Mouse (Mus musculus) cerebellum, adult 2 months (tissue): ENCODE data around the gene Faf1.

Experiments
- CTCF ChIP-seq: fragments of 200-500 bp; IDR thresholded peaks from 2 replicates; pipeline ENCODE4 v1.5.1; 2011; ENCODE audit warnings: low read depth, mild to moderate bottlenecking, control low read depth, low read length, moderate library complexity, borderline replicate concordance; ENCODE audit not compliant: insufficient read depth
- POLR2A ChIP-seq: fragments of 200-500 bp; IDR thresholded peaks from 2 replicates; pipeline ENCODE4 v1.6.1; 2011; ENCODE audit warnings: low read length, control low read depth, borderline replicate concordance; ENCODE audit not compliant: insufficient read depth

DNA sequence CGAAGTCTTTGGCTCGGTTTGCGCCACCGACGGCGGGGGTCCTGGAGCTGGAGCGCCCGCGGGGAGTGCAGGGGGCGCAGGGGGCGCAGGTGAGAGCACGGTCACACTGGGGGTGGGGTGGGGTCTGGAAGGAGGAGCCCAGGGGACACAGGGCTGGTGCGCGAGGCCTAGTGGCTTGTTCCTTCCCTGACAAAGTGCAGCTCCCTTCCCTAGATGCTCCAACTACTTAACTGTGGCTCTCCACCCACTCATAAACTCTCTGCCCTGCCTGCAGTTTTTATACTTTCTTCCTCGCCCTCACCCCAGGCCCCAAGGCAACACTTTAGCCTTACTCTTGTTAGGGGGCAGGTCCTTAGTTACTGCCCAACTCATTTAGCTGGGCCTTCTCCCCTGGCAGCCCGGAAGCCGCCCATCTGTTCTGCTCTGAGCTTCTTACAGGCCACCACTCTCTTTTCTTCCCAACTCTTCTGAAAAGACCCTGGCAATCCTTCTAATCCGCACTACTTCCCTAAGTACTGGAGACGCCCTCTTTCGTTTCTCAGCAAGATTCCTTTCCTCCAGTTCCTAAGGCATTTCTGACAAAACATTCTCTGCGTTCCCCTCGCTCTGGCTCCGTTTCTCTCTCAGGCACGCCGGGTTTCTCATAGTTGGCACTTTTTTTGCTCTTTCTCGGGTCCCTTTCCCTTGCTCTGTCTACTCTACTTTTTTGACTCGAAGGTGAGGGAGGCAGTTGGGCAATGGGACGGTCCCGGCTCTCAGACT, 304.1 kb downstream of the Faf1 start:
- TF ChIP-seq CTCF (no peak), POLR2A (no peak)
